In genomic region chr12:36381441-36382340, GRCm38 (mm10) we compare ENCODE assay signal across 8 mouse cellular contexts. TPM values are rescaled to one million over a fixed set of nuclear protein-coding genes. Genes with fewer than 3 reads are reported as not detected.
DNase-seq lines count a peak whose midpoint lies in the region; ATAC-seq and TF ChIP-seq lines count a peak whose summit lies in the region.

Gene Ispd, plus strand, starts transcription at chr12:36381450.
Gene D630036H23Rik, minus strand, starts transcription at chr12:36382181.

- no peak for TF ChIP-seq POLR2A in thymus, adult 2 months (IDR thresholded peaks at IDR 0.05; ENCODE audit: control insufficient read depth, extremely low read depth, insufficient read depth, low read length, poor library complexity)

- peak within 1 kb of the TSS; percentile 84 for H3K27ac ChIP-seq in hindbrain, embryonic 11.5 days (ENCODE audit: low read depth, low read length)
- H3K27ac ChIP-seq in lung, embryonic 16.5 days (ENCODE audit: low read length): peak within 1 kb of the TSS; percentile 97
- H3K27ac ChIP-seq in thymus, adult 2 months (ENCODE audit: control insufficient read depth, insufficient read depth, low read length): no peak within 1 kb of the TSS

- H3K27me3 ChIP-seq in hindbrain, embryonic 11.5 days (ENCODE audit: control insufficient read depth, insufficient read depth, low read length): no peaks in the 10 kb centered on the region
- H3K27me3 ChIP-seq in lung, embryonic 16.5 days (ENCODE audit: control insufficient read depth, insufficient read depth, low read depth, low read length): no peaks in the 10 kb centered on the region
- H3K27me3 ChIP-seq in thymus, adult 2 months (ENCODE audit: control insufficient read depth, insufficient read depth, low read length): no peaks in the 10 kb centered on the region

- no peaks in the 10 kb centered on the region for H3K9me3 ChIP-seq in hindbrain, embryonic 11.5 days (ENCODE audit: control insufficient read depth, low read length)
- H3K9me3 ChIP-seq in lung, embryonic 16.5 days (ENCODE audit: control insufficient read depth, low read length): no peaks in the 10 kb centered on the region

- H3K4me2 ChIP-seq in hindbrain, embryonic 11.5 days (replicated peaks; ENCODE audit: low read depth, low read length): peak within 1 kb of the TSS; percentile 73
- H3K4me2 ChIP-seq in lung, embryonic 16.5 days (ENCODE audit: low read depth, low read length): peak within 1 kb of the TSS; percentile 82

- DNase-seq in Muller cell, postnatal 12 days (ENCODE audit: inconsistent ontology term): peak; percentile 90
- peak; percentile 92 for DNase-seq in cerebellum, adult 8-10 months
- peak; percentile 65 to 86 for DNase-seq in frontal cortex, adult 2 months (ENCODE audit: extremely low spot score in 1 of 2, low spot score in 1 of 2)
- DNase-seq in hindbrain, embryonic 11.5 days (ENCODE audit: low spot score): peak; percentile 88
- peak; percentile 83 for DNase-seq in layer of hippocampus, adult 9-11 months
- peak; percentile 81 for DNase-seq in ovary, adult 18-20 months (ENCODE audit: low spot score)
- DNase-seq in thymus, adult 2 months: peak; percentile 78

- TF ChIP-seq CTCF in thymus, adult 2 months (IDR thresholded peaks at IDR 0.05; ENCODE audit: borderline replicate concordance, control insufficient read depth, extremely low read depth, insufficient read depth, low read length, poor library complexity): no peak

- H3K9ac ChIP-seq in hindbrain, embryonic 11.5 days (ENCODE audit: low read depth, low read length): peak within 1 kb of the TSS; percentile 91
- peak within 1 kb of the TSS; percentile 99 for H3K9ac ChIP-seq in lung, embryonic 16.5 days (ENCODE audit: low read length)

- H3K4me1 ChIP-seq in hindbrain, embryonic 11.5 days (replicated peaks; ENCODE audit: control insufficient read depth, insufficient read depth, low read length): 0 out of 2 replicates have a peak, but pooled peaks cover 2% of the 10 kb centered on the region
- H3K4me1 ChIP-seq in lung, embryonic 16.5 days (replicated peaks; ENCODE audit: control insufficient read depth, insufficient read depth, low read length): peaks cover 7% of the 10 kb centered on the region; the same call in 1 of the 2 replicates
- 0 out of 2 replicates have a peak, but pooled peaks cover 2% of the 10 kb centered on the region for H3K4me1 ChIP-seq in thymus, adult 2 months (replicated peaks; ENCODE audit: control insufficient read depth, insufficient read depth, low read length)

- no peaks in the 10 kb centered on the region for H3K36me3 ChIP-seq in hindbrain, embryonic 11.5 days (ENCODE audit: control insufficient read depth, insufficient read depth, low read length)
- no peaks in the 10 kb centered on the region for H3K36me3 ChIP-seq in lung, embryonic 16.5 days (ENCODE audit: control insufficient read depth, insufficient read depth, low read length)
- no peaks in the 10 kb centered on the region for H3K36me3 ChIP-seq in thymus, adult 2 months (ENCODE audit: control insufficient read depth, insufficient read depth, low read length)

- WGBS in hindbrain, embryonic 11.5 days: under 1% methylated on average over 64 of the region's 64 CpGs
- under 1% methylated on average over 63 of the region's 64 CpGs for WGBS in lung, embryonic 16.5 days
- WGBS in thymus, adult 2 months: under 1% methylated on average over 64 of the region's 64 CpGs

- peak within 1 kb of the TSS; percentile 51 for H3K4me3 ChIP-seq in hindbrain, embryonic 11.5 days (ENCODE audit: low read depth, low read length)
- peak within 1 kb of the TSS; percentile 77 for H3K4me3 ChIP-seq in lung, embryonic 16.5 days (ENCODE audit: low read length)
- peak within 1 kb of the TSS; percentile 76 for H3K4me3 ChIP-seq in thymus, adult 2 months (ENCODE audit: control insufficient read depth, insufficient read depth, low read length)

- peak; percentile 93 for ATAC-seq in hindbrain, embryonic 11.5 days (ENCODE audit: low FRiP score)
- ATAC-seq in lung, embryonic 16.5 days (ENCODE audit: low read depth): peak; percentile 94

RNA-seq across cellular contexts. Expression of gene Ispd, which starts in this region (rescaled TPM):
- polyA plus RNA-seq in frontal cortex, adult 2 months (2012; rRNA removed): 5.7 and 6.0 TPM in 2 replicates
- 12.1 and 12.9 TPM in 2 replicates for polyA plus RNA-seq in hindbrain, embryonic 11.5 days (2014; fragmentation: Nextera tagmentation; extraction: Ambion mirVana)
- 12.4 and 15.4 TPM in 2 replicates for polyA plus RNA-seq in lung, embryonic 16.5 days (2015; fragmentation: Nextera tagmentation; extraction: Ambion mirVana)
- 0.53 and 0.70 TPM in 2 replicates for polyA plus RNA-seq in thymus, adult 2 months (2012; rRNA removed)

RNA-seq across cellular contexts. Expression of gene D630036H23Rik, which starts in this region (rescaled TPM):
- polyA plus RNA-seq in frontal cortex, adult 2 months (2012; rRNA removed): 0.44 and 0.71 TPM in 2 replicates
- 0.81 and 1.8 TPM in 2 replicates for polyA plus RNA-seq in hindbrain, embryonic 11.5 days (2014; fragmentation: Nextera tagmentation; extraction: Ambion mirVana)
- 1.2 and 1.7 TPM in 2 replicates for polyA plus RNA-seq in lung, embryonic 16.5 days (2015; fragmentation: Nextera tagmentation; extraction: Ambion mirVana)
- 0.50 and 0.66 TPM in 2 replicates for polyA plus RNA-seq in thymus, adult 2 months (2012; rRNA removed)

Comparison
In these comparisons a context has a peak if more than half of its experiments do, and no peak if none do; other contexts are left out.
1. Peak in DNase-seq and H3K4me3 ChIP-seq in thymus, adult 2 months; RNA of the genes that start here not detected or under 1 TPM.